Mouse (Mus musculus): Measurements from ENCODE around the gene Ciart.

- peak; percentile 51; the same call in 1 of the 2 replicates for TF ChIP-seq CTCF (IDR thresholded peaks at IDR 0.05; ENCODE audit: extremely low read depth, insufficient read length, insufficient replicate concordance, low read depth, low read length)
- no peak for TF ChIP-seq POLR2A (IDR thresholded peaks at IDR 0.05; ENCODE audit: low read depth, low read length)
Observed at GRCm38 (mm10) chr3:95861216-95861615, 20.8 kb downstream of the Ciart start.

Measured in small intestine, adult 2 months (tissue).